Mouse (Mus musculus) embryonic fibroblast, embryonic 13.5 days (primary cell): ENCODE results near the gene Tbc1d12.

ENCODE experiments used
- CTCF ChIP-seq: IDR thresholded peaks from 2 replicates; pipeline ENCODE4 v1.5.1; 2011; ENCODE audit warnings: mild to moderate bottlenecking, control low read depth, low read length, moderate library complexity, borderline replicate concordance; ENCODE audit not compliant: insufficient read depth
- POLR2A ChIP-seq: IDR thresholded peaks from 2 replicates; pipeline ENCODE4 v1.6.1; 2011; ENCODE audit warnings: low read depth, mild to moderate bottlenecking, control low read depth, low read length, moderate library complexity

DNA sequence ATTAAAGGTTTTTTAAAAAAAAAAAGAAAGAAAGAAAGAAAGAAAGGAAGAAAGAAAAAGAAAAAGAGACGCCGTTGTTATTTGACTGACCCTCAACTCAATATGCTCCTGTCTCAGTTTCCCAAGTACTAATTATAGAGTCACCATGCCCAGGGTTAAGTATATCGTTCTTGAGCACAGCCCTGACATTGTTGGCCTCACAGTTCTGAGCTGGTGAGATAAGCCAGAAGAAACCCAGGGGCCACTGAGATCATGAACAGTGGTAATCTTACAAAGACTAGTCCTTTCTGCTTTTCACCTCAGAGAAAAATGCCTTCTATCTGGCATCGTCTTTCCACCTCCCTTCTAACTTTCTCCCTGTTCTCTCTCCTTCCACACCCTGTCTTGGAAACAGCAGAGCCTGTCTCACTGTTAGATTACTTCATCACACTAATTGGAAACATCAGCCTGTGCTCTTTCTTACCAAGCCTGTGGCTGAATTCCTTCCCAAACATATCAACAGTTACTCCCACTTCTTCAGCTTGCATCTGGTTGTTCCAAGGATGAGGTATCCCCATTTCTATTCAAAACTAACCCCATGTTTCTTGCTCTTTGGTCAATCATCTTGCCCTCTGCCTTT lies 16.1 kb upstream of the Tbc1d12 start:
- TF ChIP-seq POLR2A (no peak), CTCF (no peak)
